Mouse (Mus musculus) MEL (cell line): Measurements from ENCODE around the gene Trim47. TPM values are rescaled to one million over a fixed set of nuclear protein-coding genes. Genes with fewer than 3 reads are reported as not detected.

Source experiments
- DNase-seq: peaks from one replicate; pipeline ENCODE4 v3.0.0; 2011; ENCODE audit warnings: low read depth, low spot score
- H3K27ac ChIP-seq: 2 replicates; pipeline ENCODE4 v1.5.1; 2012; ENCODE audit warnings: low read depth, mild to moderate bottlenecking, control low read depth, low read length, moderate library complexity; ENCODE audit not compliant: control insufficient read depth
- H3K27me3 ChIP-seq, 2 experiments: fragments of 150-350 bp in 1 of 2; sonication (generic) in 1 of 2; 2 replicates each; pipeline ENCODE4 v1.6.1; 2012; ENCODE audit warnings: low read length in 2 of 2, mild to moderate bottlenecking in 2 of 2, improper control_type of control experiment in 1 of 2, moderate library complexity in 1 of 2; ENCODE audit not compliant: insufficient read depth in 2 of 2, control insufficient read depth in 1 of 2
- H3K36me3 ChIP-seq, 2 experiments: 2 replicates each; pipeline ENCODE4 v1.6.1; 2012 to 2014; ENCODE audit warnings: low read length in 2 of 2, improper control_type of control experiment in 1 of 2, inconsistent platforms in 1 of 2, mild to moderate bottlenecking in 1 of 2; ENCODE audit not compliant: insufficient read depth in 2 of 2, control insufficient read depth in 1 of 2
- H3K4me1 ChIP-seq, 2 experiments: fragments of 150-350 bp in 1 of 2; sonication (generic) in 1 of 2; 2 replicates each; pipeline ENCODE4 v1.6.1; 2012; ENCODE audit warnings: low read length in 2 of 2, improper control_type of control experiment in 1 of 2, mild to moderate bottlenecking in 1 of 2; ENCODE audit not compliant: insufficient read depth in 2 of 2, control insufficient read depth in 1 of 2
- H3K4me3 ChIP-seq, 2 experiments: fragments of 150-350 bp in 1 of 2; sonication (generic) in 1 of 2; 2 replicates each; pipeline ENCODE4 v1.5.1; 2012; ENCODE audit warnings: low read depth in 2 of 2, low read length in 2 of 2, mild to moderate bottlenecking in 2 of 2, moderate library complexity in 2 of 2, control low read depth in 1 of 2, improper control_type of control experiment in 1 of 2; ENCODE audit not compliant: control insufficient read depth in 1 of 2, insufficient read depth in 1 of 2
- H3K79me2 ChIP-seq: 2 replicates; pipeline ENCODE4 v1.6.1; 2012; ENCODE audit warnings: mild to moderate bottlenecking, low read length, moderate library complexity; ENCODE audit not compliant: control insufficient read depth, poor library complexity, insufficient read depth
- H3K9ac ChIP-seq: 2 replicates; pipeline ENCODE4 v1.6.1; 2012; ENCODE audit warnings: low read depth, mild to moderate bottlenecking, control low read depth, low read length, moderate library complexity; ENCODE audit not compliant: control insufficient read depth, poor library complexity, severe bottlenecking
- H3K9me3 ChIP-seq: fragments of 150-350 bp; sonication (generic); replicated peaks from 2 replicates; pipeline ENCODE4 v1.6.1; 2012; ENCODE audit warnings: mild to moderate bottlenecking, low read length, improper control_type of control experiment, moderate library complexity; ENCODE audit not compliant: insufficient read depth
- BHLHE40 ChIP-seq: IDR thresholded peaks from 2 replicates; pipeline ENCODE4 v1.6.1; 2012; ENCODE audit warnings: low read depth, mild to moderate bottlenecking, inconsistent platforms, low read length, improper control_type of control experiment, borderline replicate concordance
- E2F4 ChIP-seq: IDR thresholded peaks from 2 replicates; pipeline ENCODE4 v1.6.1; 2011; ENCODE audit warnings: low read depth, low read length, improper control_type of control experiment, borderline replicate concordance
- ELF1 ChIP-seq: IDR thresholded peaks from 2 replicates; pipeline ENCODE4 v1.6.1; 2014; ENCODE audit warnings: low read depth, mild to moderate bottlenecking, inconsistent platforms, low read length, improper control_type of control experiment, moderate library complexity
- EP300 ChIP-seq, 2 experiments: IDR thresholded peaks; 2 replicates each; pipeline ENCODE4 v1.6.1; 2011; ENCODE audit warnings: improper control_type of control experiment in 2 of 2, low read length in 2 of 2, low read depth in 1 of 2, mild to moderate bottlenecking in 1 of 2
- ETS1 ChIP-seq: IDR thresholded peaks from 2 replicates; pipeline ENCODE4 v1.6.1; 2012; ENCODE audit warnings: low read depth, mild to moderate bottlenecking, inconsistent platforms, low read length, improper control_type of control experiment, moderate library complexity
- GATA1 ChIP-seq: IDR thresholded peaks from 2 replicates; pipeline ENCODE4 v1.6.1; 2011; ENCODE audit warnings: low read depth, low read length, improper control_type of control experiment
- HCFC1 ChIP-seq: IDR thresholded peaks from 2 replicates; pipeline ENCODE4 v1.6.1; 2012; ENCODE audit warnings: low read depth, mild to moderate bottlenecking, inconsistent platforms, low read length, improper control_type of control experiment, moderate library complexity
- JUND ChIP-seq: IDR thresholded peaks from 2 replicates; pipeline ENCODE4 v1.6.1; 2011; ENCODE audit warnings: low read depth, mild to moderate bottlenecking, improper control_type of control experiment, low read length
- KAT2A ChIP-seq: conservative IDR thresholded peaks from 2 replicates; pipeline ENCODE4 v1.6.1; 2012; ENCODE audit warnings: low read depth, low read length, improper control_type of control experiment, inconsistent platforms
- MAFK ChIP-seq: IDR thresholded peaks from 2 replicates; pipeline ENCODE4 v1.6.1; 2011; ENCODE audit warnings: low read depth, mild to moderate bottlenecking, low read length, improper control_type of control experiment, borderline replicate concordance
- MAZ ChIP-seq: IDR thresholded peaks from 2 replicates; pipeline ENCODE4 v1.6.1; 2012; ENCODE audit warnings: low read depth, mild to moderate bottlenecking, inconsistent platforms, low read length, improper control_type of control experiment
- MEF2A ChIP-seq: IDR thresholded peaks from 2 replicates; pipeline ENCODE4 v1.6.1; 2014; ENCODE audit warnings: low read depth, mild to moderate bottlenecking, inconsistent platforms, low read length, improper control_type of control experiment; ENCODE audit not compliant: poor library complexity, insufficient replicate concordance, severe bottlenecking; ENCODE audit errors: extremely low read depth
- MXI1 ChIP-seq: IDR thresholded peaks from 2 replicates; pipeline ENCODE4 v1.6.1; 2011; ENCODE audit warnings: mild to moderate bottlenecking, low read depth, low read length, improper control_type of control experiment
- MYC ChIP-seq: IDR thresholded peaks from 2 replicates; pipeline ENCODE4 v1.6.1; 2011; ENCODE audit warnings: low read depth, mild to moderate bottlenecking, low read length, improper control_type of control experiment, moderate library complexity
- NELFE ChIP-seq: IDR thresholded peaks from 2 replicates; pipeline ENCODE4 v1.6.1; 2011; ENCODE audit warnings: low read depth, low read length, improper control_type of control experiment
- NRF1 ChIP-seq: IDR thresholded peaks from 2 replicates; pipeline ENCODE4 v1.6.1; 2014; ENCODE audit warnings: low read depth, mild to moderate bottlenecking, inconsistent platforms, low read length, improper control_type of control experiment, moderate library complexity; ENCODE audit not compliant: poor library complexity, insufficient read depth, severe bottlenecking
- POLR2A ChIP-seq, 2 experiments: IDR thresholded peaks; 2 replicates each; pipeline ENCODE4 v1.6.1; 2011 to 2012; ENCODE audit warnings: low read length in 2 of 2, mild to moderate bottlenecking in 2 of 2, control low read depth in 1 of 2, improper control_type of control experiment in 1 of 2, low read depth in 1 of 2, moderate library complexity in 1 of 2; ENCODE audit not compliant: control insufficient read depth in 1 of 2, insufficient read depth in 1 of 2, poor library complexity in 1 of 2
- POLR2AphosphoS2 ChIP-seq: IDR thresholded peaks from 2 replicates; pipeline ENCODE4 v1.6.1; 2011; ENCODE audit warnings: low read length, improper control_type of control experiment
- POLR2AphosphoS5 ChIP-seq: IDR thresholded peaks from 2 replicates; pipeline ENCODE4 v1.6.1; 2012; ENCODE audit warnings: low read depth, borderline replicate concordance, mild to moderate bottlenecking, inconsistent platforms, low read length, moderate library complexity, mixed read lengths
- RAD21 ChIP-seq: IDR thresholded peaks from 2 replicates; pipeline ENCODE4 v1.6.1; 2011; ENCODE audit warnings: mild to moderate bottlenecking, low read depth, low read length, improper control_type of control experiment
- RCOR1 ChIP-seq: IDR thresholded peaks from 2 replicates; pipeline ENCODE4 v1.6.1; 2012; ENCODE audit warnings: low read depth, mild to moderate bottlenecking, inconsistent platforms, low read length, improper control_type of control experiment
- SIN3A ChIP-seq: IDR thresholded peaks from 2 replicates; pipeline ENCODE4 v1.6.1; 2012; ENCODE audit warnings: low read length, improper control_type of control experiment, inconsistent platforms
- SMC3 ChIP-seq: IDR thresholded peaks from 2 replicates; pipeline ENCODE4 v1.6.1; 2011; ENCODE audit warnings: low read depth, low read length, improper control_type of control experiment
- TAL1 ChIP-seq: IDR thresholded peaks from 2 replicates; pipeline ENCODE4 v1.6.1; 2012; ENCODE audit warnings: mild to moderate bottlenecking, inconsistent platforms, low read length, moderate library complexity, mixed read lengths
- TBP ChIP-seq: IDR thresholded peaks from 2 replicates; pipeline ENCODE4 v1.8.0; 2011; ENCODE audit warnings: low read depth, low read length, improper control_type of control experiment
- TCF12 ChIP-seq: IDR thresholded peaks from 2 replicates; pipeline ENCODE4 v1.6.1; 2014; ENCODE audit warnings: low read depth, mild to moderate bottlenecking, inconsistent platforms, low read length, improper control_type of control experiment, moderate library complexity
- USF1 ChIP-seq: IDR thresholded peaks from 2 replicates; pipeline ENCODE4 v1.6.1; 2014; ENCODE audit warnings: low read depth, mild to moderate bottlenecking, inconsistent platforms, low read length, improper control_type of control experiment, moderate library complexity
- USF2 ChIP-seq, 2 experiments: IDR thresholded peaks; 2 replicates each; pipeline ENCODE4 v1.6.1; 2011 to 2012; ENCODE audit warnings: improper control_type of control experiment in 2 of 2, low read length in 2 of 2, borderline replicate concordance in 1 of 2, inconsistent platforms in 1 of 2, low read depth in 1 of 2, mild to moderate bottlenecking in 1 of 2; ENCODE audit not compliant: insufficient read depth in 1 of 2
- ZKSCAN1 ChIP-seq: IDR thresholded peaks from 2 replicates; pipeline ENCODE4 v1.6.1; 2012; ENCODE audit warnings: low read depth, mild to moderate bottlenecking, inconsistent platforms, low read length, improper control_type of control experiment, moderate library complexity
- ZMIZ1 ChIP-seq: IDR thresholded peaks from 2 replicates; pipeline ENCODE4 v1.6.1; 2012; ENCODE audit warnings: low read depth, mild to moderate bottlenecking, inconsistent platforms, low read length, improper control_type of control experiment, moderate library complexity
- polyA plus RNA-seq, 2 experiments: library from polyadenylated mRNA; stranded (reverse) in 1 of 2; unstranded in 1 of 2; fragments of >175 nt in 1 of 2; fragments of >200 nt in 1 of 2; gene quantifications; 2 replicates each; pipeline versions ENCODE4 v1.2.1 to v1.2.4; 2012; ENCODE audit warnings: low replicate concordance in 2 of 2, low read depth in 1 of 2; ENCODE audit not compliant: insufficient read length in 2 of 2, insufficient read depth in 1 of 2, missing spikeins in 1 of 2
- total RNA-seq: library from RNA; depleted of rRNA; stranded (reverse); fragments of 300-350 nt; gene quantifications from 2 replicates; pipeline ENCODE4 v1.2.3, GENCODE M21; 2012

Gene Trim47
- total and polyA plus RNA-seq, 3 experiments = 5.6 to 6.7 TPM; not detected in 1

- peak; percentile 99 for DNase-seq
- TF ChIP-seq EP300 (IDR thresholded peaks at IDR 0.05; ENCODE audit: low read depth in 1 of 2, low read length in 2 of 2) = 0 out of 4 replicates have a peak, but pooled peaks of 1 of the 2 experiments have one; percentile 7
- no peak for TF ChIP-seq TAL1
- TF ChIP-seq POLR2AphosphoS2 = peak; percentile 54; the same call in 1 of the 2 replicates
- TF ChIP-seq RAD21 = no peak
- TF ChIP-seq TBP = peak; percentile 43; the same call in 1 of the 2 replicates
- no peak for TF ChIP-seq RCOR1
- no peak for TF ChIP-seq JUND
- TF ChIP-seq BHLHE40 = no peak
- TF ChIP-seq POLR2AphosphoS5 = no peak
- TF ChIP-seq SMC3 = no peak
- no peak for TF ChIP-seq GATA1
- TF ChIP-seq ZMIZ1 = 0 out of 2 replicates have a peak, but pooled peaks have one; percentile 51
- no peak for TF ChIP-seq USF2 (IDR thresholded peaks at IDR 0.05; ENCODE audit: borderline replicate concordance in 1 of 2, insufficient read depth in 1 of 2, low read depth in 1 of 2, low read length in 2 of 2)
- no peak for TF ChIP-seq MEF2A
- TF ChIP-seq MAFK = no peak
- TF ChIP-seq ELF1 = peak; percentile 89
- TF ChIP-seq TCF12 = no peak; the same call in 1 of the 2 replicates
- peak; percentile 98 for TF ChIP-seq SIN3A
- TF ChIP-seq ETS1 = no peak; the same call in 1 of the 2 replicates
- no peak for TF ChIP-seq ZKSCAN1
- TF ChIP-seq POLR2A (IDR thresholded peaks at IDR 0.05; ENCODE audit: control insufficient read depth in 1 of 2, insufficient read depth in 1 of 2, low read depth in 1 of 2, low read length in 2 of 2, poor library complexity in 1 of 2) = peak; percentile 69 to 88
- TF ChIP-seq NRF1 = peak; percentile 24; the same call in 1 of the 2 replicates
- TF ChIP-seq MXI1 = peak; percentile 76
- no peak; the same call in 1 of the 2 replicates for TF ChIP-seq MYC
- peak; percentile 99 for TF ChIP-seq MAZ
- TF ChIP-seq E2F4 = no peak
- TF ChIP-seq NELFE = peak; percentile 85
- 0 out of 2 replicates have a peak, but pooled peaks have one; percentile 6 for TF ChIP-seq USF1
- peak; percentile 98 for TF ChIP-seq HCFC1
- peak; percentile 86; the same call in 1 of the 2 replicates for TF ChIP-seq KAT2A
- TF ChIP-seq, all 39 proteins: peak for 14
- Histone ChIP-seq H3K4me1 (peaks cover 0 to 7% of the 10 kb centered on the region in 2 experiments; a peak in 2 of 4 replicates), H3K27me3 (no peaks in the 10 kb centered on the region), H3K36me3 (peaks cover 0 to 11% of the 10 kb centered on the region in 2 experiments; a peak in 2 of 4 replicates), H3K9ac (peak within 1 kb of the TSS; percentile 78), H3K27ac (peak within 1 kb of the TSS; percentile 35), H3K9me3 (no peaks in the 10 kb centered on the region), H3K4me3 (peak within 1 kb of the TSS; percentile 75 to 77), H3K79me2 (peaks cover 7% of the 10 kb centered on the region; the same call in 1 of the 2 replicates)
Observed at GRCm38 (mm10) chr11:116167884-116168439, 41.0 kb upstream of the Trim47 start, which contains the start of gene Fbf1. Fbf1 (minus strand) TSS chr11:116168166.
